Mouse (Mus musculus): ENCODE measurements around the gene Uggt1.

Gene Uggt1

GRCm38 (mm10) chr1:36233218-36233617 is 11.3 kb downstream of the Uggt1 start:
- in situ Hi-C loops (cut with MboI; ENCODE audit: low pct_unique_long_range_greater_than_20kb in 1 of 2, low sequenced_read_pairs in 2 of 2, unreplicated experiment in 1 of 2), result no loop called here

DNA sequence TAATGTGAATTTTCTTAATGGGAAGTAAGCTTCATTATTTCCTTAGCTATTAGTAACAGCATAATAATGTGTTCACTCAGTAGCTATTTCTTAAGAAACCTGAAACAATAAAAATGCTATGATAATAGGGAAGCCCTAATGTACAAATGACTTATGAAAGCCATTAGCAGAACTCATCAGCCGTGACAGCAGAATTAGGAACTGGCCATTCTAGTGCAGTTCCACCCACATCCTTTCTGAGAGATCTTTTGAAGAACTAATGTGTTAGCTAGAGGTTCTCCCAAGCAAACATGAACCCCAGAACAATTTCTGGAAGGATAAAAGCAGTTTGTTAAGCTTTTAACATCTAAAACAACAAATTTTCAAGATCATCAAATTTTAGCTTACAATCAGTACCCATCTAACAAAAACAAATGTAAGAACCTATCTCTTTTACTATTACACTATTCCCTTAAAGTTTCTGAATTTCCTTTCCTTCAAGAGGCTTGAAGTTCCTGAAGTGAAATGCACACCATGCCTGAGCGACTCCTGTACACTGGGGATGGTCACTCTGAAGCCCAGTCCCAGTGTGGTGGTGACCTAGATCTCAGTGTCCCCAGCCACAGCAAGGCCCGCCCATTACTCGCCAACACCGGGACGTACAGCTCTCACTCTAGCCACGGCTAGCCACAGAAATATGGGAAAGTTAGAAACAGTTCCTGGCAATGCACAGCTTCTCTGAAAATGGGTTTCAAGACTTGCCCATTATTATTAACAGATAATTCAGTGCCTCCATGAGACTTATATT is 13.4 kb downstream of the Uggt1 start:
- in situ Hi-C loops (cut with MboI; ENCODE audit: low pct_unique_long_range_greater_than_20kb in 1 of 2, low sequenced_read_pairs in 2 of 2, unreplicated experiment in 1 of 2), result no loop called here

DNA sequence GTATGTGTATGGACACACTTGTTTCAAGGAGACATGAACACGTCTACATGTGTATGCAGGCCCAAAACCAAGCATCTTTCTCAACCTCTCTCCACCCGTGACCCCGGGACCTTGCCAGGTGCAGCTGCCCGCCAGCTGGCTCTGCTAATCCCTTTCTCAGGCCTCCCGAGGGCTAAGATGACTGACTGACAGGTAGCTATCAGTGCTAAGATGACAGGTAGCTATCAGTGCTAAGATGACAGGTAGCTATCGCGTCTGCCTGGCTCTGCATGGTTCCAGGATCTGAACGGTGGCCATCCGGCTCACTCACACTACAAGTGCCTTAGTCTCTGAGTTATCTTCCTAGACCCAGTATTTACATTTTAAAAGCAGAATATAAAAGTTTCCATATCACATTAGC is 16.1 kb downstream of the Uggt1 start:
- in situ Hi-C loops (cut with MboI; ENCODE audit: low pct_unique_long_range_greater_than_20kb in 1 of 2, low sequenced_read_pairs in 2 of 2, unreplicated experiment in 1 of 2), result no loop called here

DNA sequence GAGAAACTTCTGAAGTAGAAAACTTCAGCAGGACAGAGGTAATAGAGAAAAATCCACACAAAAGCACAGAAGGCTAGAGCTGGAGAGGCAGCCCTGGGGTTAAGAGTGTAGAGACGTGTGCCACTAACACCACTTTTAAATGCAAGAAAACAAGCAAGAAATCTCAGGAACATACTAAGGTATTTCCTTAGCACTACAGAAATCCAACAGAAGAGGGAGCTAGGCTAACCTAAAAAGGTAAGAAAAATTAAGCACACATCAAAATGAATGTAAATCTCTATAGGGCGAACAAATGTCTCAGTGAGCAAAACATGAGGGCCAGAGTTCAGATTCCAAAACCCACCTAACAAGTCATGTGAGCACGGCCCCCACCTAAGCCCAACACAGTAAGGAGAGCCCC is 19.9 kb downstream of the Uggt1 start:
- in situ Hi-C loops (cut with MboI; ENCODE audit: low pct_unique_long_range_greater_than_20kb in 1 of 2, low sequenced_read_pairs in 2 of 2, unreplicated experiment in 1 of 2), result no loop called here

DNA sequence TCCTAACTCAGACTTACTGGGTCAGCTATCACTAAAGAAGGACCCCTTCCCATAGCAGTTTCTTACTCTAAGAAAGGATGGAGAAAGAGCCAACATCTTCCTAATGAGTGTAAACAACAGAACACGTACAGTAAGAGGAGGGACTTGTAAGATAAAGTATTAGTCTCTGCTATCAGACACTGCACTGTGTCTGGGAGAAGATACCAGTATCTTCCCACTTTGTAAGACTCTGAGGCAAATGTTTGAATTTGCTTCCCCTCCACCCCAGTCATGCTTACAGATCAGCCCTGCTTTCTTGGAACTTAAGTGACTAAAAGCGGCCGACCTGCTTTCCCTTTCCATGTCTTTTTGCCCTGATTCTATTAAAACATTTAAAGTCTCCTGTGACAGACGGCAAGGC is 30.2 kb downstream of the Uggt1 start:
- in situ Hi-C loops (cut with MboI; ENCODE audit: low pct_unique_long_range_greater_than_20kb in 1 of 2, low sequenced_read_pairs in 2 of 2, unreplicated experiment in 1 of 2), result no loop called here

DNA sequence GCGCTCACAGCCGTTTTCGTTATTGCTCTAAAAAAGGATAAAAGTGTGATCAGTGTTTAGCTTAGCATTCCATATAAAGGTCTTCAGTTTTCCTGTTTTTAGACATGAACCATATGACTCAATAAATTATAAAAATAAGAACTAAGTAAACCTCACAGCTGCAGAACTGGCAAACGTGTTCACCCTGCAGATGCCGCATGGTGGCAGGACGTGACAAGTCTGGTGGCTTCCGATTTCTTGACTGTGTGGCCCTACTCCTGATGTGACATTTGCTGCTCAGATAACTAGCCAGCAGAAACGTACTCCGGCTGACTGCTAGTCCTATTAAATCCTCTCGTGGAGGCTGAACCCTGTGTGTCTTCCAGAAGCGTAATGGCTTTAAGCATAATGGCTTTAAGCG is 42.8 kb downstream of the Uggt1 start:
- in situ Hi-C loops (cut with MboI; ENCODE audit: low pct_unique_long_range_greater_than_20kb in 1 of 2, low sequenced_read_pairs in 2 of 2, unreplicated experiment in 1 of 2), result no loop called here

DNA sequence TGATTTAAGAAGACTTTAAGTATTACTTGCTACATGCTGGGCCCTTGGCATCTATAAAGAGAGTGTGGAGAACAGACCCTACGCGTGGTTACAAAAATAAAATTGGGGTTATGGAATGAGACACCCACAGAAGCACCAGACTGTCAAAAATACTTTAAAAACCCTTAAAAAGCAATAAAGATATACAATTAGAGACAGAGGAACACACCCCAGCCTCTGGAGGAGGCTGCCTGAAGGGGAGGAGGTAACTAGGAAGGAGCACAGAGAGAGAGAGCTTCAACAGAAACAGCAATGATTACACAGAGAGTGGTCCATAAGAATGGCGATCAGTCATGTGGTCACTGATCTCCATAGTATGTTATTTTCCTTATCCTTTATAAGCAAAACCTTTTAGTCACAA is 50.0 kb downstream of the Uggt1 start:
- in situ Hi-C loops (cut with MboI; ENCODE audit: low pct_unique_long_range_greater_than_20kb in 1 of 2, low sequenced_read_pairs in 2 of 2, unreplicated experiment in 1 of 2), result no loop called here

- in situ Hi-C loops (cut with MboI; ENCODE audit: low pct_unique_long_range_greater_than_20kb in 1 of 2, low sequenced_read_pairs in 2 of 2, unreplicated experiment in 1 of 2), result no loop called here
Measured at GRCm38 (mm10) chr1:36191966-36192365, 52.6 kb downstream of the Uggt1 start.

DNA sequence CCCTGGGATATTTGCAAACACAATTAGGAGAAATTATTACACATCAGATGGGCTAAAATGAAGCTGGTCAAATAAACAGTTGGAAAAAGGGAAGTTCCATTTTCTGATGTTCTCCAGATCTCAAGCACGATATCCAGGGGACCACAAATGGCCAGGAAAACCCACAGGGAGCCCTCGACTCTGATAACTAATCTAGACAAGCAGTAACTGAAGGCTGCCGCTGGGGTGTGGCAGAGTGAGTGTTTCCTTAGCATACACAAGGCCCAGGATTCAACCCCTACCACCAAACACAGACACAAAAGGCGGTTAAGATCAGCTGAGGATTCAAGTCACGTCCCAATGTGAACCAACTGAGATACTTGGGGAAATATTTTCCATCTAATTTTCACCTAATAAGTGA is 64.5 kb downstream of the Uggt1 start:
- in situ Hi-C loops (cut with MboI; ENCODE audit: low pct_unique_long_range_greater_than_20kb in 1 of 2, low sequenced_read_pairs in 2 of 2, unreplicated experiment in 1 of 2), result no loop called here

DNA sequence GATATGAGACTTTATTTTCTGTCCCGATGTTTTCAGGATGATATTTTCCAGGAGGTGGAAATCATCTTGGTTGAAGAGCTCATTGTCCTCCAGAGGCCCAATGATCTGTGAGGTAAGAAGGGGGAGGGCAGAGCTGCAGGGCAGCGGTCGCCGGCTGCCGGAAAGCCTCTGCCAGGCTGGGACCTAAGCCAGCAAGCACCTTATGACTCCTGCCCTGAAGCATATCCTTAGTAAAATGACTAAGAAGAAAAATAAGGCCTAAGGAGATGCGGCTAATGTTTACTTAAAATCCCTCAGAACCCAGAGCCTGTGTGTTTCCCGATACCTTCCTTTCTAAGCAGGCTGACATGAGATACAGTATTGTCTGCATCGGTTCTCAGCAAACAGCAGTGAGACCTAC is 71.1 kb downstream of the Uggt1 start:
- in situ Hi-C loops (cut with MboI; ENCODE audit: low pct_unique_long_range_greater_than_20kb in 1 of 2, low sequenced_read_pairs in 2 of 2, unreplicated experiment in 1 of 2), result no loop called here

- in situ Hi-C loops (cut with MboI; ENCODE audit: low pct_unique_long_range_greater_than_20kb in 1 of 2, low sequenced_read_pairs in 2 of 2, unreplicated experiment in 1 of 2), result no loop called here
Measured at GRCm38 (mm10) chr1:36172941-36173340, 71.6 kb downstream of the Uggt1 start.

DNA sequence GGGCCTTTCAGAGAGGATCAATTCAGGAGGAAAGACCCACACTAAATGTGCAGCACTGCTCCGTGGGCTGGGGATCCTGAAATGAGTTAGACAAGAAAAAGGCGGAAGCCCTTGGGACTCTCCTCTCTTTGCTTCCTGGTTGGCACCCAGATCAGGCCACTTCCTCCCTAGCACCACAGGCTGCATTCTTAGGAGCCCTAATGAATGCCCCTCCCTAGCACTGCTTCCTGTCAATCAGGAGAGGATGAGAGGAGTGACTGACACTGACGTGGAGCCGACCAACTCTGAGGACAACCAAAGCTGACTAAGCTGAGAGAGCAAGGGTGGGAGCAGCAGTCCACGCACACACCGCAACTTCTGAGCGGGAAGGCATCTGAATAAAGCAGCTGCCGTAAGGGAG is 81.8 kb downstream of the Uggt1 start:
- in situ Hi-C loops (cut with MboI; ENCODE audit: low pct_unique_long_range_greater_than_20kb in 1 of 2, low sequenced_read_pairs in 2 of 2, unreplicated experiment in 1 of 2), result no loop called here

DNA sequence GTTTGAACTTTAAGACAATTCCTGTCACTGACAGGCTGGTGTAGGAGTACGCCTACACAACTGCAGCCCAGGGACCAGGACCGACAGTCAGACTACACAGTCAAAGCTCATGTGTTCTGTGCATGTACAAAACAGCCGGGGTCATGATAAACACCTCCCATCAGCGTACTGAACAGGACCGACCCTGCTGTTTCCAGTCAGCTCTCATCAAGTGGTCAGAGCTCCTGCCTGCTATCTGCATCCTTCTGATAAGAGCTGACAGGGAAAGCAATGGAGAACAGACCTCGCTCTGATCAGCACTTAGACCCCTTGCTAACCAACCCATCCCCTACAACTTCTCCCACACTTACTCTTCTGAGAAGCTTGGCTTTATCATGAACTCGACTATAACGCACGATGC is 83.3 kb downstream of the Uggt1 start:
- in situ Hi-C loops (cut with MboI; ENCODE audit: low pct_unique_long_range_greater_than_20kb in 1 of 2, low sequenced_read_pairs in 2 of 2, unreplicated experiment in 1 of 2), result no loop called here

DNA sequence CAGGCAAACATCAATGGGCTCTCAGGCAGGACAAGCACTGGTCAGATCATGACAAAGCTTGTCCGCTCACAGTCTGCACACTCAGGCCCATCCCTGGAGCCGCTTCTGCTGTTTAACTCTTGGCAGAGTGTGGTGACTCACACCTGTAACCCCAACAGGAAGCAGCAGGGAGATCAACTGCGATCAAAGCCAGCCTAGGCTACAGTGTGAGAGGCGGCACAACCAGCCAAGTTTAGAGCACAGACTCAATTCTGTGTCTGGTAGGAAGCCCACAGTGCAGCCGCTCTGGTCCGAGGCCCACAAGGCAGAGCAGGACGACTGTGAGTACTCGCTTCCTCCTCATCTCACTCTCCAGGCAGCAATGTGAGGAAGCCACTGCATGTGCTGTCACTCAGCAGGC is 84.3 kb downstream of the Uggt1 start:
- in situ Hi-C loops (cut with MboI; ENCODE audit: low pct_unique_long_range_greater_than_20kb in 1 of 2, low sequenced_read_pairs in 2 of 2, unreplicated experiment in 1 of 2), result no loop called here

GRCm38 (mm10) chr1:36149411-36149810 is 95.1 kb downstream of the Uggt1 start:
- in situ Hi-C loops (cut with MboI; ENCODE audit: low pct_unique_long_range_greater_than_20kb in 1 of 2, low sequenced_read_pairs in 2 of 2, unreplicated experiment in 1 of 2), result loop anchor here (10.0 to 25.0 kb wide), 2 partner anchors 315 to 412 kb away; no protein-coding TSS in a partner anchor

GRCm38 (mm10) chr1:36148809-36149208 is 95.7 kb downstream of the Uggt1 start:
- in situ Hi-C loops (cut with MboI; ENCODE audit: low pct_unique_long_range_greater_than_20kb in 1 of 2, low sequenced_read_pairs in 2 of 2, unreplicated experiment in 1 of 2), result loop anchor here (10.0 to 25.0 kb wide), 2 partner anchors 314 to 412 kb away; no protein-coding TSS in a partner anchor

- in situ Hi-C loops (cut with MboI; ENCODE audit: low pct_unique_long_range_greater_than_20kb in 1 of 2, low sequenced_read_pairs in 2 of 2, unreplicated experiment in 1 of 2), result loop anchor here (10.0 to 25.0 kb wide), 2 partner anchors 310 to 408 kb away; no protein-coding TSS in a partner anchor
Measured at GRCm38 (mm10) chr1:36145050-36145449, 99.5 kb downstream of the Uggt1 start.

DNA sequence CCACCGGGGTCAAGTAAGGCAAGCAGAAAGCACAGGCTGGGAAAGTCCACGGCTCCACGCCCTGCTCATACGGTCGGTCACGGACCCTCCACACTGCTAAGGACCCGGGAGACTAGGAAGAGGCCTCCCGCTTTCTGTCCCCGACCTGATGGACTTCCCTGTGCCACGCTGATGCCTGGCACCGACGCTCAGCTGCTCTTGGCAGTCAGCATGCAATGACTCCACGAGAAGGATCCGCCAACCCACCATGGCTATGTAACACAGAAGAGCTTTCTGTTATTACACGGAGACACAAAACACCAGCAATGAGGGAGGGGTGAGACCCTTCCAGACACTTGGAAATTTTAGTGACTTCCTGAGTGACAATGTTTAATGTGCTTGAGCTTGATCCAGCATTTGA is 104.2 kb downstream of the Uggt1 start:
- in situ Hi-C loops (cut with MboI; ENCODE audit: low pct_unique_long_range_greater_than_20kb in 1 of 2, low sequenced_read_pairs in 2 of 2, unreplicated experiment in 1 of 2), result loop anchor here (10.0 to 25.0 kb wide), 2 partner anchors 306 to 403 kb away; no protein-coding TSS in a partner anchor

- in situ Hi-C loops (cut with MboI; ENCODE audit: low pct_unique_long_range_greater_than_20kb in 1 of 2, low sequenced_read_pairs in 2 of 2, unreplicated experiment in 1 of 2), result loop anchor here in 1 of 2 experiments (10.0 to 25.0 kb wide), 2 partner anchors 290 to 397 kb away; no protein-coding TSS in a partner anchor
Measured at GRCm38 (mm10) chr1:36134584-36134983, 109.9 kb downstream of the Uggt1 start.

GRCm38 (mm10) chr1:36133647-36134046 is 110.9 kb downstream of the Uggt1 start:
- in situ Hi-C loops (cut with MboI; ENCODE audit: low pct_unique_long_range_greater_than_20kb in 1 of 2, low sequenced_read_pairs in 2 of 2, unreplicated experiment in 1 of 2), result loop anchor here in 1 of 2 experiments (10.0 to 25.0 kb wide), 2 partner anchors 289 to 396 kb away; no protein-coding TSS in a partner anchor

Data from mouse embryonic stem cell (cell line).